Mouse (Mus musculus) CD4-positive, CD25-positive, alpha-beta regulatory T cell, adult 9 weeks (primary cell): ENCODE measurements around the gene Fosb. TPM values are rescaled to one million over a fixed set of nuclear protein-coding genes. Genes with fewer than 3 reads are reported as not detected.

Source experiments
- polyA plus RNA-seq: library from polyadenylated mRNA; unstranded; fragments of 100-300 nt; shearing (Covaris generic); gene quantifications from one replicate; pipeline ENCODE4 v1.2.1, GENCODE M21; 2017

Fosb gene
- 0.94 TPM for polyA plus RNA-seq

GRCm38 (mm10) chr7:19309884-19310641 lies at the start of gene Fosb:
TSS of gene Fosb (minus strand) at chr7:19310051.

GRCm38 (mm10) chr7:19359299-19359891 lies 49.5 kb upstream of the Fosb start, which contains the start of the genes Cd3eap and Ppp1r13l:
TSS of gene Cd3eap (minus strand) at chr7:19359483.
TSS of gene Ppp1r13l (plus strand) at chr7:19359749.

GRCm38 (mm10) chr7:19344237-19344847 lies 34.5 kb upstream of the Fosb start, which contains the start of gene Ercc1:
TSS of gene Ercc1 (plus strand) at chr7:19344778.

GRCm38 (mm10) chr7:19282385-19282784 lies 27.5 kb downstream of the Fosb start, which contains the start of gene Rtn2:
TSS of gene Rtn2 (plus strand) at chr7:19282624.

GRCm38 (mm10) chr7:19279581-19280114 lies 30.2 kb downstream of the Fosb start, which contains the start of gene Ppm1n:
TSS of gene Ppm1n (minus strand) at chr7:19280064.

GRCm38 (mm10) chr7:19271238-19272172 lies 38.3 kb downstream of the Fosb start, which contains the start of gene Vasp:
TSS of gene Vasp (minus strand) at chr7:19271817.

Other genes starting within 250 kb of the Fosb start
- not detected for gene Dmwd, start 233.8 kb downstream of the Fosb start, polyA plus RNA-seq
- gene Dmpk, start 226.2 kb downstream of the Fosb start, polyA plus RNA-seq, result 0.42 TPM
- gene Six5, start 215.5 kb downstream of the Fosb start, polyA plus RNA-seq, result 0.15 TPM
- gene Gm4969, start 191.7 kb downstream of the Fosb start, polyA plus RNA-seq, result not detected
- 28.3 TPM for gene Fbxo46, start 190.2 kb downstream of the Fosb start, polyA plus RNA-seq
- gene Qpctl, start 160.8 kb downstream of the Fosb start, polyA plus RNA-seq, result 17.4 TPM
- 54.7 TPM for gene Snrpd2, start 160.3 kb downstream of the Fosb start, polyA plus RNA-seq
- gene Gipr, start 143.9 kb downstream of the Fosb start, polyA plus RNA-seq, result not detected
- gene Eml2, start 133.6 kb downstream of the Fosb start, polyA plus RNA-seq, result 33.3 TPM
- 0.31 TPM for gene Gpr4, start 97.5 kb downstream of the Fosb start, polyA plus RNA-seq
- 25.6 TPM for gene Opa3, start 81.7 kb downstream of the Fosb start, polyA plus RNA-seq
- gene Vasp, start 38.2 kb downstream of the Fosb start, polyA plus RNA-seq, result 301 TPM
- gene Ppm1n, start 30.0 kb downstream of the Fosb start, polyA plus RNA-seq, result 1.3 TPM
- gene Rtn2, start 27.4 kb downstream of the Fosb start, polyA plus RNA-seq, result not detected
- 88.0 TPM for gene Ercc1, start 34.7 kb upstream of the Fosb start, polyA plus RNA-seq
- gene Cd3eap, start 49.4 kb upstream of the Fosb start, polyA plus RNA-seq, result 18.5 TPM
- gene Ppp1r13l, start 49.7 kb upstream of the Fosb start, polyA plus RNA-seq, result 0.29 TPM
- gene Ercc2, start 72.0 kb upstream of the Fosb start, polyA plus RNA-seq, result 11.8 TPM
- gene Klc3, start 94.1 kb upstream of the Fosb start, polyA plus RNA-seq, result 16.4 TPM
- not detected for gene Ckm, start 94.7 kb upstream of the Fosb start, polyA plus RNA-seq
- 1.2 TPM for gene Mark4, start 148.8 kb upstream of the Fosb start, polyA plus RNA-seq
- not detected for gene Exoc3l2, start 153.3 kb upstream of the Fosb start, polyA plus RNA-seq
- gene Bloc1s3, start 198.3 kb upstream of the Fosb start, polyA plus RNA-seq, result 0.47 TPM
- gene Trappc6a, start 198.3 kb upstream of the Fosb start, polyA plus RNA-seq, result 128 TPM
- not detected for gene Nkpd1, start 207.8 kb upstream of the Fosb start, polyA plus RNA-seq